Mouse (Mus musculus) forebrain, embryonic 15.5 days (tissue): Measurements from ENCODE around the gene Sdr39u1. TPM values are rescaled to one million over a fixed set of nuclear protein-coding genes. Genes with fewer than 3 reads are reported as not detected.

ENCODE experiments used
- ATAC-seq: fragments of 200-750 bp; cut with Nextera tagmentation; replicated peaks from 2 replicates; pipeline ENCODE4 v1.8.0; 2017; ENCODE audit warnings: mild to moderate bottlenecking, moderate TSS enrichment, moderate library complexity
- H3K27ac ChIP-seq: fragments of 300-500 bp; sonication (generic); replicated peaks from 2 replicates; pipeline ENCODE4 v1.5.1; 2015; ENCODE audit warnings: mild to moderate bottlenecking, inconsistent platforms
- H3K27me3 ChIP-seq: fragments of 300-500 bp; sonication (generic); 2 replicates; pipeline ENCODE4 v1.6.1; 2015; ENCODE audit warnings: inconsistent platforms
- H3K36me3 ChIP-seq: fragments of 300-500 bp; sonication (generic); 2 replicates; pipeline ENCODE4 v1.6.1; 2015; ENCODE audit warnings: mild to moderate bottlenecking, inconsistent platforms
- H3K4me1 ChIP-seq: fragments of 300-500 bp; sonication (generic); 2 replicates; pipeline ENCODE4 v1.6.1; 2015; ENCODE audit warnings: inconsistent platforms
- H3K4me2 ChIP-seq: fragments of 300-500 bp; sonication (generic); replicated peaks from 2 replicates; pipeline ENCODE4 v1.6.1; 2015; ENCODE audit warnings: mild to moderate bottlenecking, inconsistent platforms
- H3K4me3 ChIP-seq: fragments of 300-500 bp; sonication (generic); 2 replicates; pipeline ENCODE4 v1.5.1; 2015; ENCODE audit warnings: mild to moderate bottlenecking, inconsistent platforms
- H3K9ac ChIP-seq: fragments of 300-500 bp; sonication (generic); replicated peaks from 2 replicates; pipeline ENCODE4 v1.6.1; 2015; ENCODE audit warnings: mild to moderate bottlenecking, inconsistent platforms
- H3K9me3 ChIP-seq: fragments of 300-500 bp; sonication (generic); 2 replicates; pipeline ENCODE4 v1.6.1; 2016; ENCODE audit warnings: inconsistent platforms
- WGBS: fragments of 180-500 bp; shearing (Covaris S2); methylation state at CpG from one replicate; pipeline ENCODE4 v1.1.7; 2015; ENCODE audit warnings: mixed read lengths; 5-methylcytosine and 5-hydroxymethylcytosine counted together
- polyA plus RNA-seq: library from polyadenylated mRNA; unstranded; fragments of >200 nt; fragmentation: Nextera tagmentation; extraction: Ambion mirVana; gene quantifications from 2 replicates; pipeline ENCODE4 v1.2.1, GENCODE M21; 2015

Gene Sdr39u1
- polyA plus RNA-seq, 1 experiment from 2014 or later: 106 TPM

GRCm38 (mm10) chr14:55913406-55913805, 13.3 kb upstream of the Sdr39u1 start:
- Histone ChIP-seq H3K36me3 (no peaks in the 10 kb centered on the region), H3K4me2 (no peak overlapping the region), H3K4me3 (no peak overlapping the region), H3K9me3 (no peaks in the 10 kb centered on the region), H3K9ac (no peak overlapping the region), H3K4me1 (no peaks in the 10 kb centered on the region), H3K27me3 (no peaks in the 10 kb centered on the region), H3K27ac (no peak overlapping the region)
- no peak for ATAC-seq
- 63% methylated on average over 4 of the region's 4 CpGs for WGBS

- ATAC-seq: no peak
- Histone ChIP-seq H3K9ac (no peak overlapping the region), H3K4me1 (peaks cover 7% of the 10 kb centered on the region), H3K27ac (no peak overlapping the region), H3K27me3 (no peaks in the 10 kb centered on the region), H3K4me3 (no peak overlapping the region), H3K36me3 (no peaks in the 10 kb centered on the region), H3K9me3 (no peaks in the 10 kb centered on the region), H3K4me2 (no peak overlapping the region)
- 42% methylated on average over 1 of the region's 1 CpGs for WGBS
These were observed 5.4 kb upstream of the Sdr39u1 start for GRCm38 (mm10) chr14:55905518-55905917.

GRCm38 (mm10) chr14:55900414-55900755, 292 bp upstream of the Sdr39u1 start:
- no peaks in the 10 kb centered on the region for H3K27me3 ChIP-seq
- no peak for ATAC-seq
- H3K9me3 ChIP-seq: no peaks in the 10 kb centered on the region
- peak overlapping the region; percentile 77 for H3K9ac ChIP-seq
- H3K27ac ChIP-seq: peak overlapping the region; percentile 77
- peak overlapping the region; percentile 50 for H3K4me3 ChIP-seq
- H3K4me2 ChIP-seq: peak overlapping the region; percentile 88
- peaks cover 22% of the 10 kb centered on the region for H3K36me3 ChIP-seq
- peaks cover 16% of the 10 kb centered on the region for H3K4me1 ChIP-seq
- WGBS: 8% methylated on average over 12 of the region's 12 CpGs

GRCm38 (mm10) chr14:55898947-55899346, 1.1 kb downstream of the Sdr39u1 start:
- WGBS: 92% methylated on average over 7 of the region's 7 CpGs
- no peak for ATAC-seq
- H3K9ac ChIP-seq: no peak overlapping the region
- H3K4me1 ChIP-seq: peaks cover 16% of the 10 kb centered on the region
- H3K4me3 ChIP-seq: peak overlapping the region; percentile 50; the same call in 1 of the 2 replicates
- peak overlapping the region; percentile 88; the same call in 1 of the 2 replicates for H3K4me2 ChIP-seq
- H3K27me3 ChIP-seq: no peaks in the 10 kb centered on the region
- no peaks in the 10 kb centered on the region for H3K9me3 ChIP-seq
- no peak overlapping the region for H3K27ac ChIP-seq
- H3K36me3 ChIP-seq: peaks cover 36% of the 10 kb centered on the region

- ATAC-seq: no peak
- Histone ChIP-seq H3K4me3 (no peak overlapping the region), H3K27ac (no peak overlapping the region), H3K27me3 (no peaks in the 10 kb centered on the region), H3K9me3 (no peaks in the 10 kb centered on the region), H3K36me3 (peaks cover 42% of the 10 kb centered on the region), H3K4me2 (no peak overlapping the region), H3K9ac (no peak overlapping the region), H3K4me1 (peaks cover 16% of the 10 kb centered on the region)
- 95% methylated on average over 12 of the region's 12 CpGs for WGBS
These were observed 2.4 kb downstream of the Sdr39u1 start for GRCm38 (mm10) chr14:55897671-55898070.

GRCm38 (mm10) chr14:55886571-55887382, 13.3 kb downstream of the Sdr39u1 start:
- H3K9ac ChIP-seq: no peak overlapping the region
- no peaks in the 10 kb centered on the region for H3K9me3 ChIP-seq
- no peak for ATAC-seq
- peaks cover 21% of the 10 kb centered on the region for H3K4me1 ChIP-seq
- H3K36me3 ChIP-seq: peaks cover 20% of the 10 kb centered on the region
- H3K4me2 ChIP-seq: 0 out of 2 replicates have a peak overlapping the region, but pooled peaks have one; percentile 79
- H3K27ac ChIP-seq: no peak overlapping the region
- H3K27me3 ChIP-seq: no peaks in the 10 kb centered on the region
- 85% methylated on average over 24 of the region's 24 CpGs for WGBS
- no peak overlapping the region for H3K4me3 ChIP-seq

GRCm38 (mm10) chr14:55885791-55886271, 14.3 kb downstream of the Sdr39u1 start:
- H3K36me3 ChIP-seq: peaks cover 20% of the 10 kb centered on the region
- H3K4me2 ChIP-seq: peak overlapping the region; percentile 79
- H3K4me3 ChIP-seq: peak overlapping the region; percentile 82
- WGBS: 6% methylated on average over 16 of the region's 16 CpGs
- peaks cover 21% of the 10 kb centered on the region for H3K4me1 ChIP-seq
- peak overlapping the region; percentile 82 for H3K9ac ChIP-seq
- ATAC-seq: no peak
- 0 out of 2 replicates have a peak overlapping the region, but pooled peaks have one; percentile 73 for H3K27ac ChIP-seq
- H3K27me3 ChIP-seq: no peaks in the 10 kb centered on the region
- H3K9me3 ChIP-seq: no peaks in the 10 kb centered on the region

GRCm38 (mm10) chr14:55885114-55885790, 14.8 kb downstream of the Sdr39u1 start:
- peaks cover 20% of the 10 kb centered on the region for H3K36me3 ChIP-seq
- peak; percentile 68 for ATAC-seq
- peak overlapping the region; percentile 79 for H3K4me2 ChIP-seq
- H3K9ac ChIP-seq: peak overlapping the region; percentile 82
- peak overlapping the region; percentile 82 for H3K4me3 ChIP-seq
- no peaks in the 10 kb centered on the region for H3K9me3 ChIP-seq
- peak overlapping the region; percentile 73 for H3K27ac ChIP-seq
- 2% methylated on average over 17 of the region's 30 CpGs for WGBS
- peaks cover 21% of the 10 kb centered on the region for H3K4me1 ChIP-seq
- no peaks in the 10 kb centered on the region for H3K27me3 ChIP-seq

GRCm38 (mm10) chr14:55884713-55885113, 15.4 kb downstream of the Sdr39u1 start, which contains the start of gene Khnyn:
Gene Khnyn (plus strand): TSS chr14:55884947.
- peak within 1 kb of the TSS; percentile 79 for H3K4me2 ChIP-seq
- peaks cover 21% of the 10 kb centered on the region for H3K4me1 ChIP-seq
- peak; percentile 90 for ATAC-seq
- no peaks in the 10 kb centered on the region for H3K27me3 ChIP-seq
- peak within 1 kb of the TSS; percentile 73 for H3K27ac ChIP-seq
- peaks cover 16% of the 10 kb centered on the region for H3K36me3 ChIP-seq
- WGBS: under 1% methylated on average over 30 of the region's 30 CpGs
- H3K9ac ChIP-seq: peak within 1 kb of the TSS; percentile 82
- no peaks in the 10 kb centered on the region for H3K9me3 ChIP-seq
- peak within 1 kb of the TSS; percentile 82 for H3K4me3 ChIP-seq

GRCm38 (mm10) chr14:55884166-55884565, 15.9 kb downstream of the Sdr39u1 start, which contains the start of gene Cbln3:
Gene Cbln3 (minus strand): TSS chr14:55884392.
- 17% methylated on average over 4 of the region's 4 CpGs for WGBS
- Histone ChIP-seq H3K27me3 (no peaks in the 10 kb centered on the region), H3K9ac (peak within 1 kb of the TSS; percentile 82), H3K4me2 (peak within 1 kb of the TSS; percentile 79), H3K27ac (peak within 1 kb of the TSS; percentile 73), H3K9me3 (no peaks in the 10 kb centered on the region), H3K4me3 (peak within 1 kb of the TSS; percentile 82), H3K36me3 (peaks cover 11% of the 10 kb centered on the region), H3K4me1 (peaks cover 21% of the 10 kb centered on the region)
- peak; percentile 36 for ATAC-seq

- Histone ChIP-seq H3K4me2 (no peak overlapping the region), H3K4me3 (no peak overlapping the region), H3K9me3 (no peaks in the 10 kb centered on the region), H3K36me3 (peaks cover 7% of the 10 kb centered on the region), H3K4me1 (peaks cover 21% of the 10 kb centered on the region), H3K27ac (no peak overlapping the region), H3K9ac (no peak overlapping the region), H3K27me3 (no peaks in the 10 kb centered on the region)
- WGBS: 91% methylated on average over 12 of the region's 12 CpGs
- no peak for ATAC-seq
These were observed 16.4 kb downstream of the Sdr39u1 start for GRCm38 (mm10) chr14:55883663-55884062.

- no peaks in the 10 kb centered on the region for H3K27me3 ChIP-seq
- H3K27ac ChIP-seq: no peak overlapping the region
- no peak overlapping the region for H3K4me2 ChIP-seq
- no peak for ATAC-seq
- H3K4me3 ChIP-seq: no peak overlapping the region
- H3K4me1 ChIP-seq: peaks cover 21% of the 10 kb centered on the region
- H3K36me3 ChIP-seq: peaks cover 4% of the 10 kb centered on the region; the same call in 1 of the 2 replicates
- H3K9me3 ChIP-seq: no peaks in the 10 kb centered on the region
- no peak overlapping the region for H3K9ac ChIP-seq
- 94% methylated on average over 13 of the region's 13 CpGs for WGBS
These were observed 16.9 kb downstream of the Sdr39u1 start for GRCm38 (mm10) chr14:55883149-55883661.
